Mouse (Mus musculus) megakaryocyte, adult 5-6 weeks (primary cell): ENCODE measurements around the gene Ccr1. TPM values are rescaled to one million over a fixed set of nuclear protein-coding genes. Genes with fewer than 3 reads are reported as not detected.
A peak's percentile ranks its signal among the peaks of the same experiment; 100 is the strongest.
"Not testable (repeated sequence)": the region's sequence is repeated elsewhere in the genome, so short reads cannot be mapped to it uniquely, and the experiment has no call there.

Source experiments
- ATAC-seq: 2 replicates; pipeline ENCODE4 v1.8.0; 2016; ENCODE audit warnings: mild to moderate bottlenecking, inconsistent platforms; ENCODE audit not compliant: poor library complexity, severe bottlenecking
- total RNA-seq, 2 experiments: library from RNA; stranded (forward) in 1 of 2; stranded (reverse) in 1 of 2; fragments of 153-499, 151-499 nt in 1 of 2; fragments of 221-1000, 200-1000 nt in 1 of 2; gene quantifications; 2 replicates each; pipeline versions ENCODE4 v1.2.3 to v1.2.4; 2015 to 2017

Gene Ccr1
- total RNA-seq, 2 experiments from 2014 or later, result 94.4 to 127 TPM

DNA sequence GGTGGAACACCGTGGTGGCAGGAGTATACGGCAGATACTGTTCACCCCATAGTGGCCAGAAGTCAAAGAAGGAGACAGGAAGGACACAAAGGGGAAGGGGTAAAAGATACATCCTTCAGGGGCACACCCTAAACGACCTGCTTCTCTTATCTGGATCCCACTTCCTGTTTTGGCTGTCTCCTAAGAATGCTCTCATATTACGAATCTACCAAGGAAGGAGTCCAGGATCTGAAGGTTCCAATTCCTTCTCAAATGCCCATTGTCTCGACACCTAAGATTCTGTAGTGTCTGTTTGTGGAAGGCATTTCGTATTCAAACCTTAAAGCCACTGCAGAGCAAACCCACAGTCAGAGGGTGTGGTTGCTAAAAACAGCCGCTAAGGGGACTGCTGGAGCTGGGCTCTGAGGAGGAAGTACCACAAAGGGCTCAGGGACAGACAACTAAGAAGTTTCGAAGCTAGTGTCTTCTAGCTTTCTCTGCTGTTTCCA lies 39.7 kb downstream of the Ccr1 start:
- ATAC-seq, result peak; percentile 22

DNA sequence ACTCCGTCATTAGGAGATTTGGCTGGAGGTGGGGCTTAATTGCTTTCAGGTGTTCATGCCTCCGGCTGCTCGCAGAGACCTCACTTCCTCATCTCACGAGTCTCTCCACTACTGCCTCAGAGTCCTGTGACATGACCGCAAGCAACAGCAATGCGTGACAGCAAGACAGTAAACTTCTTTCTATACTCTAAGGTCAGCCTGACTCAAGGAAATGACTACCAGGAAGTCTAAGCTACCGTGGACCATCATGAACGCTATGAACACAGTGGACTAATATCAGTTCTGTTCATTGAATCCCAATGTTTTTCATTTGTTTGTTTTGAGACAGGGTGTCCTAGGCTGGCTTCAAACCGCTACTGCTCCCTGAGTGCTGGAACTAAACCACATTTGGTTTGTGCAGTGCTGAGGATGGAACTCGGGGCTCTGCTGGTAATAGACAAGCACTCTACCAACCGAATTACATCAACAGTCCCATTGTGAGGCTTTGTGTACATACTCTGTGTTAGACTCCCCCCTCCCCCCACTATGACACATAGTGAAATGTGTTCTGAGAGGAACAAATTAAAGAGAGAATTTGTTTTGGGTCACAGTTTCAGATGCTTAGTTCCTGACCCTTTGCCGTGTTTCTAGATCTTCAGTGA lies 40.3 kb downstream of the Ccr1 start:
- ATAC-seq, result peak; percentile 28

DNA sequence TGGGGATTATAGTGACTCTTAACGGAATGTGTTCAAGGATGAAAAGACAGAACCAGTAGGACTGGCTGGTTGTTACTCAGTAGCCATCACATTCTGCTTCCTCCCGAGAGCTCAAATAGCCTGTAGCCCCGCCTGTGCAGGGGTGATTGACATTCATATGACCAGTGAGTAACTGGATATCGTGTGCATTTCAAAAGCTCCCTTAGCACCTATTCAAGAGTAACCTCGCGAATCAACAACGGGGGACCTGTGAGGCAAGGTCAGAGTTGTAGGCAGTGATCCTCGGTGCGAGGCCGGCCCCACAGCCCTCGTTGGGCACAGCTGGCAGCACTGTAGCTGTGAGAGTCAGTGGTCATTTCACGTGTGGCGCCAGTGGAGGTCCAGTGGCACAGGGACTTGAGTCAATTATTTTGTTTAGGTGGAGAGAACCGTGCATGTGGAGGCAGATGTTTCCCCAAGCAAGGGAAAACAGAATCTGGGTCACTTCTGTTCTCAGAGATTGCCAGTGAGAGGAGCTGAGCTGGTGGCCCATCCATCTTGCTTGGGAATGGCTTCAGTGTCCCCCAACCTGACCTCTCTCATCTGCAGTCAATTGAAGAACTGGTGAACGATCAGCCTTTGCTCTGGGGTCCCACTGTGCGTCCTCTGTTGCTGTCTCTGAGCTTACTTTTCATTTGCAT lies 41.1 kb downstream of the Ccr1 start:
- no peak for ATAC-seq

DNA sequence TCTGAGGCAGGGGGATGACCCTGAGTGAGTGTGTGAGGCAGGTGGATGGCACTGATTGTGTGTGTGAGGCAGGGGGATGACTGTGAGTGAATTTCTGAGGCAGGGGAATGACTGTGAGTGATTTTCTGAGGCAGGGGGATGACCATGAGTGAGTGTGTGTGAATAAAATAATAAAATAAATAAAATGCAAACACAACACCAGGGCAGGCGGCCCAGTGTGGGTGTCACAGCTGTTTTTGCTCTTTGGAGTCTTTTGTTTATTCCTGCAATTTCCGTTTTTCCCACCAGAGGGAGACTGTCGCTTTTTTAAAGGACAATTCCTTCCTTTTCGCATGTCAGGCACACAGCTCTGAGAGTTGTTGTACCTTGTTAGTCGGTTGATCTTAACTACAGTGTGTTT lies 42.5 kb downstream of the Ccr1 start:
- ATAC-seq, result not testable (repeated sequence)

DNA sequence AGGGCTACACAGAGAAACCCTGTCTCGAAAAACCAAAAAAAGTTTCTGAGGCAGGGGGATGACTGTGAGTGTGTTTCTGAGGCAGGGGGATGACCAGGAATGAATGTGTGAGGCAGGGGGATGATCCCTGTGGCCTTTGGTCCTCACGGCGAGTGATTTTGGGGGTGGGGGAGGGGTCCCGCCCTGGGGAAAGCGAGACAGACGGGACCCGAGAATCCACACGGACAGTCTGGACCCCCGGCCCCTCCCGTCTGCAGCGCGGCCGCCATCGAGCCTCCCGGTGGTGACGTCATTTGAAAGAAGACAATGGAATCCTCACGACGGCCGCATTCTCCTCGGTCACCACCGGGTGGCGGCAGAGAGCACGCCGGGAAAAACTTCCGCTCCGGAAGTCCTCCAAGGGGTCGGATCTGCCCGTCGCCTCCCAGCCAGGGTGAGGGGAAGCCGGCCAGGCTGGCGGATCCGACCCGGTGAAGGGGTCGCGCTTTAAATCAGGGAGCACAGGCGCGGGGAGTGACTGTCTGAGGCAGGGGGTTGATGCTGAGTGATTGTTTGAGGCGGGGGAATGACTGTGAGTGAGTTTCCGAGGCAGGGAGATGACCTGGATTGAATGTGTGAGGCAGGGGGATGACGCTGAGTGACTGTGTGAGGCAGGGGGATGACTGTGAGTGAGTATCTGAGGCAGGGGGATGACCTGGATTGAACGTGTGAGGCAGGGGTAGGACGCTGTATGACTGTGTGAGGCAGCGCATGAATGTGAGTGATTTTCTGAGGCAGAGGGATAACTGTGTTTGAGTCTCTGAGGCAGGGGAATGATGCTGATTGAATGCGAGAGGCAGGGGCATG lies 43.2 kb downstream of the Ccr1 start:
- peak; percentile 35 for ATAC-seq

DNA sequence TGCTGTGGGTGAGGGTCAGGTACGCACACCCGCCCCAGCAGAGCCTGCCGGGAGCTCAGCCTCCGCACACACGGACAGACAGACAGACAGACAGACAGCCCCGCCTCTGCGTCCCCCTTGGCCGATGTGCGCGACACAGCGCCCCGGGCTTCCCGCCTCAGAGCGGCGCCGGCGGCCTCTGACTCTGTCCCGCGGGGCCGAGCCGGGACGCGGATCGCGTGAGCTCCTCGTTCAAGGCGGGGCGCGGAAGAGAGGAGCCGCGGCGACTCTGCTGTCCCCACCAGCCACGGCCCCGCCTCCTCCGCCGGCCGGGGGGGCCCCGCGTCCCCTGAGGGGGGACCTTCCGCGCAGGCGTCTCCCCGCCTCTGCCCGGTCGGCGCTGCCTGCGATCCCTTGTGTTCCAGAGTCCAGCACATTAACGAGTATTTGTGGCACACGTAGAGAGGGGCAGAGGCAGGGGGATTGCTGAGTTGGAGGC lies 43.9 kb downstream of the Ccr1 start:
- ATAC-seq, result peak; percentile 34

DNA sequence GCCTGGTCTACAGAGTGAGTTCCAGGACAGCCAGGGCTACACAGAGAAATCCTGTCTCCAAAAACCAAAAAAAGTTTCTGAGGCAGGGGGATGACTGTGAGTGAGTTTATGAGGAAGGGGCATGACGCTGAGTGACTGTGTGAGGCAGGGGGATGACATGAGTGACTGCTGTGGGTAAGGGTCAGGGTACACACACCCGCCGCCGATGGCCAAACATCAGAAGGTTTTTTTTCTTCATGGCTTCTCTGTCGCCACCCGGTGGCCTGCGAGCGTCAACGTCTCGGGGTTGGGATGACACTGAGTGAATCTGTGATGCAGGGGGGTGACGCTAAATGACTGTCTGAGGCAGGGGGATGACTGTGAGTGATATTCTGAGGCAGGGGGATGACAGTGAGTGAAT lies 44.5 kb downstream of the Ccr1 start:
- peak; percentile 29 for ATAC-seq

DNA sequence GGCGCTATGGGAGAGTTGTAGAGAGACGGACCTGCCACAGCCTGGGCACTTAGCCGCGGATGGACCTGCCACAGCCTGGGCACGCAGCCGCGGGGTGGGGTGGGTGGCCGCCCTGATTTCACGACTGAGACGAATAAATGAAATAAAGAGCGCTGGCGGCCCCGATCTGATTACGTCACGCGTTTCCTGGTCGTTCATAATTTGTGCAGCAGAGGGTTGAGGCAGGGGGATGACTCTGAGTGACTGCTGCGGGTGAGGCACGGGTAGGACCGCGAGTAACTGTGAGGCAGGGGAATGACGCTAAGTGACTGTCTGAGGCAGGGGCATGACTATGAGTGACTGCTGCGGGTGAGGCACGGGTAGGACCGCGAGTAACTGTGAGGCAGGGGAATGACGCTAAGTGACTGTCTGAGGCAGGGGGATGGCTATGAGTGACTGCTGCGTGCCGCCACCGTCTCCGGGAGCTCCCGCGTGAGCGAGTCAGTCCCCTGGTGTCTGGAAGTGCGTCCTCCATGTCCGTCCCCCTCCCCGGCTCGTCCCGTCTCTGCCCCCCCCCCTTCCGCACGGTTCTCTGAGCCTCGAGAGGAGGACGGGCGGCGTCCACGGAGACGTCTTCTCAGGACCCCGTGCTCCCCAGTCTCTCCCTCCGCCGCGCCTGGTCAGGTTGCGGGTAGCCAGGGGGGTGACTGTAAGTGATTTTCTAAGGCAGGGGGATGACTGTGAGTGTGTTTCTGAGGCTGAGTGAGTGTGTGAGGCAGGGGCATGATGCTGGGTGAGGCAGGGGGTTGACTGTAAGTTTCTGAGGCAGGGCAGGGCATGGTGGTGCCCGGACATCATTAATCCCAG lies 45.1 kb downstream of the Ccr1 start:
- peak; percentile 8 for ATAC-seq

Other genes with a start within 250 kb of the Ccr1 start
- 1.4 and 3.7 TPM in 2 replicates for gene Cxcr6, start 162.2 kb downstream of the Ccr1 start, total RNA-seq (2015)
- 0.89 and 2.7 TPM in 2 replicates for gene Cxcr6, start 162.2 kb downstream of the Ccr1 start, total RNA-seq (2017)
- gene Fyco1, start 116.8 kb downstream of the Ccr1 start, total RNA-seq (2015), result 20.3 and 24.4 TPM in 2 replicates
- gene Fyco1, start 116.8 kb downstream of the Ccr1 start, total RNA-seq (2017), result 18.2 and 22.2 TPM in 2 replicates
- 0.16 TPM in 1 of 2 replicates, not detected in the other for gene Xcr1, start 106.7 kb downstream of the Ccr1 start, total RNA-seq (2015)
- 0.18 and 0.33 TPM in 2 replicates for gene Xcr1, start 106.7 kb downstream of the Ccr1 start, total RNA-seq (2017)
- gene Ccr1l1, start 9.7 kb upstream of the Ccr1 start, total RNA-seq (2015), result 0.23 and 1.0 TPM in 2 replicates
- 0.33 TPM in 1 of 2 replicates, not detected in the other for gene Ccr1l1, start 9.7 kb upstream of the Ccr1 start, total RNA-seq (2017)
- gene Ccr3, start 53.3 kb upstream of the Ccr1 start, total RNA-seq (2015), result 15.1 and 20.7 TPM in 2 replicates
- 22.2 and 28.5 TPM in 2 replicates for gene Ccr3, start 53.3 kb upstream of the Ccr1 start, total RNA-seq (2017)
- 1,125 and 1,272 TPM in 2 replicates for gene Ccr2, start 133.3 kb upstream of the Ccr1 start, total RNA-seq (2015)
- gene Ccr2, start 133.3 kb upstream of the Ccr1 start, total RNA-seq (2017), result 1,533 and 1,632 TPM in 2 replicates
- 7.1 and 7.6 TPM in 2 replicates for gene Ccr5, start 152.9 kb upstream of the Ccr1 start, total RNA-seq (2015)
- gene Ccr5, start 152.9 kb upstream of the Ccr1 start, total RNA-seq (2017), result 2.5 and 3.5 TPM in 2 replicates